Mouse (Mus musculus) heart, embryonic 14.5 days (tissue): ENCODE measurements around the gene Inpp4b. TPM values are rescaled to one million over a fixed set of nuclear protein-coding genes. Genes with fewer than 3 reads are reported as not detected.

Experiments used
- ATAC-seq: fragments of 200-750 bp; cut with Nextera tagmentation; 2 replicates; pipeline ENCODE4 v1.8.0; 2017; ENCODE audit warnings: low read depth, moderate TSS enrichment; ENCODE audit not compliant: insufficient number of reproducible peaks, insufficient read depth, low FRiP score
- H3K27ac ChIP-seq, 2 experiments: fragments of 200-500 bp in 1 of 2; fragments of 300-500 bp in 1 of 2; sonication (generic) in 1 of 2; replicated peaks in 1 of 2; 2 replicates each; pipeline ENCODE4 v1.5.1; 2012 to 2014; ENCODE audit warnings: low read depth in 2 of 2, low read length in 2 of 2, control low read depth in 1 of 2, mild to moderate bottlenecking in 1 of 2, mixed read lengths in 1 of 2; ENCODE audit not compliant: control insufficient read depth in 1 of 2, insufficient read depth in 1 of 2
- H3K27me3 ChIP-seq: fragments of 300-500 bp; sonication (generic); 2 replicates; pipeline ENCODE4 v1.6.1; 2014; ENCODE audit warnings: mild to moderate bottlenecking, low read length, control low read depth; ENCODE audit not compliant: control insufficient read depth, insufficient read depth
- H3K36me3 ChIP-seq: fragments of 300-500 bp; sonication (generic); 2 replicates; pipeline ENCODE4 v1.6.1; 2014; ENCODE audit warnings: mild to moderate bottlenecking, control low read depth, low read length, mixed read lengths; ENCODE audit not compliant: control insufficient read depth, insufficient read depth
- H3K4me1 ChIP-seq, 2 experiments: fragments of 200-500 bp in 1 of 2; fragments of 300-500 bp in 1 of 2; sonication (generic) in 1 of 2; 2 replicates each; pipeline ENCODE4 v1.6.1; 2012 to 2014; ENCODE audit warnings: low read length in 2 of 2, control low read depth in 1 of 2, mixed read lengths in 1 of 2; ENCODE audit not compliant: control insufficient read depth in 2 of 2, insufficient read depth in 2 of 2
- H3K4me2 ChIP-seq: fragments of 300-500 bp; sonication (generic); 2 replicates; pipeline ENCODE4 v1.6.1; 2014; ENCODE audit warnings: mild to moderate bottlenecking, low read length
- H3K4me3 ChIP-seq, 2 experiments: fragments of 200-500 bp in 1 of 2; fragments of 300-500 bp in 1 of 2; sonication (generic) in 1 of 2; 2 replicates each; pipeline ENCODE4 v1.5.1; 2012 to 2014; ENCODE audit warnings: low read length in 2 of 2, mild to moderate bottlenecking in 2 of 2, control low read depth in 1 of 2, low read depth in 1 of 2, moderate library complexity in 1 of 2; ENCODE audit not compliant: control insufficient read depth in 1 of 2, insufficient read depth in 1 of 2
- H3K9ac ChIP-seq: fragments of 300-500 bp; sonication (generic); 2 replicates; pipeline ENCODE4 v1.6.1; 2014; ENCODE audit warnings: mild to moderate bottlenecking, low read length
- H3K9me3 ChIP-seq: fragments of 300-500 bp; sonication (generic); 2 replicates; pipeline ENCODE4 v1.6.1; 2016; ENCODE audit warnings: low read length, control low read depth; ENCODE audit not compliant: control insufficient read depth
- WGBS: fragments of 180-500 bp; shearing (Covaris S2); extraction: QIAGEN DNeasy Blood & Tissue Kit; methylation state at CpG from one replicate; pipeline ENCODE4 v1.1.7; 2014; 5-methylcytosine and 5-hydroxymethylcytosine counted together
- polyA plus RNA-seq: library from polyadenylated mRNA; unstranded; fragments of >200 nt; fragmentation: Nextera tagmentation; extraction: Ambion mirVana; gene quantifications from 2 replicates; pipeline ENCODE4 v1.2.1, GENCODE M21; 2014

Inpp4b gene
- polyA plus RNA-seq, 1 experiment from 2014 or later, result 15.7 TPM

DNA sequence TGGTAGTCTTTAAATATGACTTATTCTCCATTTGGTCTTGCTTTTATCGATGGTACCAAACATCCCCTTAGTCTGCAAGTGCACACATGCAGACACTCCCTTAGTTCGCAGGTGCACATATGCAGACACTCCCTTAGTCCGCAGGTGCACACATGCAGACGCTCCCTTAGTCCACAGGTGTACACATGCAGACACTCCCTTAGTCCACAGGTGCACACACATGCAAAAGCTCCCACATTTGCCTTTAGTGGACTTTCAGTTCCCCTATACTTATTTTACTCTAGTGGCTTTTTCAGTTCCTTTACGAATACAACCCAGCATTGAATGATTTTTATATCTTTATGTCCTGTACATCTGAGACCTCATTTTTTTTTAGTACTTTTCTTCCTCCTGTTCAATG, 11.1 kb downstream of the Inpp4b start:
- no peak overlapping the region for H3K9ac ChIP-seq
- 81% methylated on average over 5 of the region's 5 CpGs for WGBS
- no peak for ATAC-seq

DNA sequence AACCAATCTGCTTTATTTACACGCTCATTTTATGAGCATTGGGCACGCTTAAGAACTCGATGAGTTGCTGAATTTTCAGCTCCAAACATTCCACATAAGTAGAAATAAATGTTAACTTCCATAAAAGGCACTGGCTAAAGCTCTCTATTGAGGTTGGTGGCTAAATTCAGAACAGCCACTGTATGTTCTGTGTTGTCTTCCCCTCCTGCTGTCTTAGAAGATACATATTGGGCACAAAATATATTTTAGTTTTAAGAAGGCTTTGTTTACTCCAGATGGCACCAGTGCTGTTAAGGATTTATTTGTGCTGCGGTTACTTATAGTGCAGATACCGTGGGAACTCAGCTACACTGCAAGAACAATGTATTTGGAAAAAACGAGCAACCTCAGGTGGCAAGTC, 15.8 kb downstream of the Inpp4b start:
- 83% methylated on average over 6 of the region's 6 CpGs for WGBS
- H3K9me3 ChIP-seq, result no peaks in the 10 kb centered on the region

More for the DNA sequence above, 11.1 kb downstream of the Inpp4b start:
- no peaks in the 10 kb centered on the region for H3K9me3 ChIP-seq
- H3K4me3 ChIP-seq, result no peak overlapping the region
- no peaks in the 10 kb centered on the region for H3K27me3 ChIP-seq
- H3K4me1 ChIP-seq, result no peaks in the 10 kb centered on the region
- H3K4me2 ChIP-seq, result no peak overlapping the region
- no peaks in the 10 kb centered on the region for H3K36me3 ChIP-seq
- H3K27ac ChIP-seq, result no peak overlapping the region

DNA sequence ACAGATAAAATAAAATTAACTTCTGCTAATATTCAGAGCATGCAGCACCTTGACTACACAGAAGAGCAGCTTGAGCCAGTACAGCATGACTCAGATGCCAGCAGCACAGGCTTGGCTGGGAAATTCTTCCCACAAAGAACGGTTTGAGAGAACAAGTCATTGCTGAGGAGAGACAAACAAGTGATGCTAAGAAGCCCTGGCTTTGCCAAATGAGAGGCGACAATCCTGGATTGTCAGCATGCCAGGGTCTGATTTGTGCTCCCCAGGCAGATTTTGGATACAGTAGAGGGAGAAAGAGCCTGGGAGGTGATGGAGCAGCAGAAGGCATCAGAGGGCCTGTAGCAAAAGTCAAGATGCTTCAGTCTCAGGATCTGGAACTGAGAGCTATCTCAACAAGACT, 18.2 kb downstream of the Inpp4b start:
- no peaks in the 10 kb centered on the region for H3K4me1 ChIP-seq
- H3K36me3 ChIP-seq, result no peaks in the 10 kb centered on the region
- no peak overlapping the region for H3K4me2 ChIP-seq
- ATAC-seq, result no peak
- no peaks in the 10 kb centered on the region for H3K27me3 ChIP-seq
- H3K9me3 ChIP-seq, result no peaks in the 10 kb centered on the region
- 66% methylated on average over 2 of the region's 2 CpGs for WGBS
- no peak overlapping the region for H3K4me3 ChIP-seq
- H3K27ac ChIP-seq, result no peak overlapping the region
- no peak overlapping the region for H3K9ac ChIP-seq

More for the DNA sequence above, 15.8 kb downstream of the Inpp4b start:
- no peak for ATAC-seq
- H3K27me3 ChIP-seq, result no peaks in the 10 kb centered on the region
- no peaks in the 10 kb centered on the region for H3K36me3 ChIP-seq
- no peaks in the 10 kb centered on the region for H3K4me1 ChIP-seq
- no peak overlapping the region for H3K4me3 ChIP-seq
- no peak overlapping the region for H3K27ac ChIP-seq
- H3K9ac ChIP-seq, result no peak overlapping the region
- no peak overlapping the region for H3K4me2 ChIP-seq

DNA sequence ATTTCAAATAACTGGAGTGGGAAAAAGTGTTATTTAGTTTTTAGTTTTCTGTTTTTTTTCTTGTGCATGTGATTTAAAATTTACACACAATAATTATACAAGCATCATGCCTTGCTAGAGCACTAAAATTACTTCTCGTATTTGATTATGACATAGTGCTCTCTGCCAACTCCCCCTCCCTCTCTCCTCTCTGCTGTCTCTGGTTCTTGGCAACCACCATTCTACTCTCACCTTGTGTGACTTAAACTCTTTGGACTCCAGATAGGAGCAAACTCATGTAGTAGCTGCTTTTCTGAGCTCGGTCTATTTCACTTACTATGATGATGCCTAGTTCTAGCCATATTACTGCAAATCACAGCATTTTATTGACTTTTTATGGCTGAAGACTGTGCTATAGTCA, 18.8 kb downstream of the Inpp4b start:
- 76% methylated on average over 2 of the region's 2 CpGs for WGBS
- no peaks in the 10 kb centered on the region for H3K4me1 ChIP-seq
- no peaks in the 10 kb centered on the region for H3K36me3 ChIP-seq
- H3K27me3 ChIP-seq, result no peaks in the 10 kb centered on the region
- ATAC-seq, result no peak
- no peak overlapping the region for H3K27ac ChIP-seq
- H3K9ac ChIP-seq, result no peak overlapping the region
- H3K9me3 ChIP-seq, result no peaks in the 10 kb centered on the region
- no peak overlapping the region for H3K4me3 ChIP-seq
- no peak overlapping the region for H3K4me2 ChIP-seq

DNA sequence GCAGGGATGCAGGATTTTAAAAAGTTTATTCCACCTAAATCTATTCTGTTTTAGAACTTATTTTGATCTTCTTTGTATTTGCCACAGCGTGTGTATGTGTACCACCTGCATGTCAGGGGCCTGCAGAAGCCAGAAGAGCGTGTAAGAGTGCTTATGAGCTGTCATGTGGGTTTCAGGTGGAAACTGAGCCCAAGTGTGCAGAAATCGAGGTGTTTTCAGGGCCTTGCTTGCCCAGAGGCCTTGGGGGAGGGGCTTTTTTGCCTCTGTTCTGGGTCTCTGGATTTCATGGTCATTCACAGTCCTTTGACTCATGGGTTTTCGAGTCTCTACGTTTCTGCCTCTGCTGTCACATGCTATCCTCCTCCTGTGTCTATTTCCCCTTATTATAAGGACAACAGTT, 28.3 kb downstream of the Inpp4b start:
- Histone ChIP-seq H3K36me3 (no peaks in the 10 kb centered on the region), H3K9ac (no peak overlapping the region), H3K27me3 (no peaks in the 10 kb centered on the region), H3K27ac (no peak overlapping the region), H3K4me1 (no peaks in the 10 kb centered on the region), H3K9me3 (no peaks in the 10 kb centered on the region), H3K4me3 (no peak overlapping the region), H3K4me2 (no peak overlapping the region)
- no peak for ATAC-seq
- WGBS, result 72% methylated on average over 5 of the region's 5 CpGs

DNA sequence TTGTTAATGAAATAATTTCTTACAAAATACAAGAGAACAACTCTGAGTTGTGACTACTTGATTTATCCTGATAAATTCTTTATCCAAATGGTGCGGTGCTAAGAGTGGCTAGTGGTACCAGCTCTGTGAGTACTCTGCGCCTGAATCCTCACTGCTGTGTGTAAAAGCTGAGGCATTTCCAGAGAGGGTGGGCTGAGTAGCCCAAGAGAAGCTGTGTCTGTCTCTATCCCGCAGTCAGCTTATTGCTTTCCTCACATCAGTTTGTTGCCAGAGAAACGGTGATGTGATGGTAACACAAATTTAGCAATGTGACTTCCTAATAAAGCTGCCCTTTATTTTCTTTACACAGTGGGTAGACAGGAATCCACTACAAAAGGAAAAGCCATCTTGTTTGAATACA, 29.5 kb downstream of the Inpp4b start:
- no peak overlapping the region for H3K27ac ChIP-seq
- no peak overlapping the region for H3K4me3 ChIP-seq
- H3K27me3 ChIP-seq, result no peaks in the 10 kb centered on the region
- H3K36me3 ChIP-seq, result no peaks in the 10 kb centered on the region
- H3K9me3 ChIP-seq, result no peaks in the 10 kb centered on the region
- WGBS, result 64% methylated on average over 4 of the region's 4 CpGs
- no peaks in the 10 kb centered on the region for H3K4me1 ChIP-seq
- no peak overlapping the region for H3K9ac ChIP-seq
- no peak for ATAC-seq
- H3K4me2 ChIP-seq, result no peak overlapping the region

DNA sequence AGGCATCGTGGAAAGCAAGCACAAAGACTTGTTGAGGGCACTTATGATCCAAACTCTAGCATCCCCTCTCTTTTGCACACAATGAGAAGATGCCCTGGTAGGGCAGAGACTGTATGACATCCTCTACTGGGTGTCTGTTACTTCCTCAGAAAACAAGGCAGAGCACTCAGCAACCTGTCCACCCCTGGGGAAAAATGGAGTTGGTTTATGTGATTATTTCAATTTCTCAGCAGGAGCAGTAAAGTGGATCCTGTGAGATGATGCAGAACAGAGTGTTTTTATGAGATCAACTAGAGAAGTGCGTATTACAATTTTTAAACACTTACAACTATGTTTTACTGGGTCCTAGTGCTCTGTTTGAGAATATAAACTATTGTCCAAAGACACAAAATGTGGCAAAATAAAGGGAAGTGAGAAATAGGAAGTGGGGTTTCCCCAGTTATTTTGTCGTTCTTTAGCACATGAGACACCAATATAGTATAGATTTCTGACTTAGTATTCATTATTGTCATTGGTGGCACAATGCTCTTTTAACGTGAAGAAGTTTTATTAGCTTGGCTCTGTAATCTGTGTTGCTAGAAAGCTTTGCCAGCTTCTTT, 32.6 kb downstream of the Inpp4b start:
- H3K4me1 ChIP-seq, result no peaks in the 10 kb centered on the region
- no peaks in the 10 kb centered on the region for H3K36me3 ChIP-seq
- H3K9me3 ChIP-seq, result no peaks in the 10 kb centered on the region
- no peak overlapping the region for H3K4me3 ChIP-seq
- H3K9ac ChIP-seq, result no peak overlapping the region
- H3K4me2 ChIP-seq, result no peak overlapping the region
- H3K27me3 ChIP-seq, result no peaks in the 10 kb centered on the region
- H3K27ac ChIP-seq, result no peak overlapping the region
- 75% methylated on average over 4 of the region's 4 CpGs for WGBS
- no peak for ATAC-seq

DNA sequence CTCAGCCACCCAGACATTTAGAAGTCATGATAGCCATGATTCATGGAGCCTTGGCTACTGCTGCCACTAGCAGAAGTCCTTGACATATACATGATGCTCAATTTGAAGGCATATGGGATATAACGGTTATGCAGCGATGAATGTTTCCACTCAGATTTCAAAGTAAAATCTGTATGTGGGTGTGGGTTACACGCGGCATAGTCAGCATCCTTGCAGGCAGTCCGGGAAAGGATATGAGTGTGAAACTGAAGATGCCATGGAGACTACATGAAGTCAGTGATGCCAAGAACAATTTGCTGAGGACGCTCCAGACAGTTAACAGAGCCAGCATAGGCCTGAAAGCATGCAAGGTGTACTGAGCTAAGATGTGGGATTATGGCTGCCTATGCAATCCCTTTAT, 46.6 kb downstream of the Inpp4b start:
- no peak overlapping the region for H3K4me3 ChIP-seq
- 84% methylated on average over 6 of the region's 6 CpGs for WGBS
- no peaks in the 10 kb centered on the region for H3K9me3 ChIP-seq
- no peaks in the 10 kb centered on the region for H3K36me3 ChIP-seq
- no peak overlapping the region for H3K4me2 ChIP-seq
- no peak overlapping the region for H3K9ac ChIP-seq
- H3K27me3 ChIP-seq, result no peaks in the 10 kb centered on the region
- no peak for ATAC-seq
- H3K27ac ChIP-seq, result no peak overlapping the region
- no peaks in the 10 kb centered on the region for H3K4me1 ChIP-seq
